Mouse (Mus musculus) c-Kit-positive CD71-negative TER-119-negative erythroid progenitor cells, embryonic 14.5 days (primary cell): ENCODE data around the gene Fam89b.
"Not testable (repeated sequence)": the region's sequence is repeated elsewhere in the genome, so short reads cannot be mapped to it uniquely, and the experiment has no call there.

Experiments
- DNase-seq: peaks from one replicate; pipeline ENCODE4 v3.0.0-alpha.2; 2013; ENCODE audit warnings: low read depth

The Fam89b gene

DNA sequence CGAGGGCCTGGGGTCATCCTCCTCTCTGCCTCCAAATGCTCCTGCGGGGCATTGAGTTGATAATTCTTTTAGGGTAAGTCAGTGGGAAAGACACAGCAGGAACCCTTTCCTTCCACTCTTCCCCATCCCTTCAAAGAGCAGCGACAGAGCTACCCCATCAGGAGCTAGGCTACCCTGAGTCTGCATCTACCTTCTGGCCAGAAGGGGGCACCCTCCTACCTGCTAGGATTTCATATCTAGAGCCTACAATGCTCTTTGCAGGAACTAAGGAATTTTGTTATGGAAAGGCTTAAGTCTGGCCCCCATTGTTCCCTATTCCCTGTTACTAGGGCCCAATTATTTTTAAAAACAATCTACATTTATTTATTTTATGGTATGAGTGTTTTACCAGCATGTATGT lies 18.2 kb downstream of the Fam89b start:
- DNase-seq: no peak

DNA sequence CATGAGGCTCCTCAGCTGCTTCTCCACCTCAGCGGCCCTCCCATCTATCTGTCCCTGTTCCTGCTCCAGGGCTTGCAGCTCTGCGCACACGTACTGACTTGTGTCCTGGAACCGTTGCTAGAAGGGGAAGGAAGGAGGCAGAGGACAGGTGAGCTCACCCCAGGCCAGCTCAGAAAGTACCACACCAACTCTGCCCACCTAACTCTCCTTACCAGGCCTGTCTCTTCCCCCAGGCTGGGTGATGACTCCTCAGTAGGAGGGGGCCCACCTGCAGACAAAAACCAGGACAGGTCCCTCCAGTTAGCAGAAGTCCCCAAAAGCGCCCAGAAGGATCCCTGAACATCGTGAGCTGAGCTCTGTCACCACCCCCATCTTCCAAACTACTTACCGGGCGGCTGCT lies 18.9 kb downstream of the Fam89b start:
- DNase-seq: no peak

DNA sequence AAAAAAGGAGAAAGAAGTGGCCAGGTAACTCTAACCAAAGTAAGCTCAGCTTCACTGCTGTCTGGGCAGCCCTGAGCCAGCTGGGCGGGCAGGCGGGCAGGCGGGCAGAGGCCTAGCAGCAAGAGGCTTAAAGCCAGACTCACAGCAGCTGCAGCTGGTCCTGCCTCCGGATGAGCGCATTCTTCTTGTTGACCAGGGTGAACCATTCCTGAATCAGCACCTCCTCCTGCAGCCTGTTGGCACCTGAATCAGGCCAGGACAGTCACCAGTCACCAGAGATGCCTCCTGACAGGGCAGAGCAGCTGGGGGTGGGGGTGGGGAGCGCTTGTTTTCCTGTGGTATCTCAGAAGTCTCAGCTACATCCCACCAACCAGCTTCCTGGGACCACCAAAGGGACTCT lies 19.4 kb downstream of the Fam89b start:
- no peak for DNase-seq

DNA sequence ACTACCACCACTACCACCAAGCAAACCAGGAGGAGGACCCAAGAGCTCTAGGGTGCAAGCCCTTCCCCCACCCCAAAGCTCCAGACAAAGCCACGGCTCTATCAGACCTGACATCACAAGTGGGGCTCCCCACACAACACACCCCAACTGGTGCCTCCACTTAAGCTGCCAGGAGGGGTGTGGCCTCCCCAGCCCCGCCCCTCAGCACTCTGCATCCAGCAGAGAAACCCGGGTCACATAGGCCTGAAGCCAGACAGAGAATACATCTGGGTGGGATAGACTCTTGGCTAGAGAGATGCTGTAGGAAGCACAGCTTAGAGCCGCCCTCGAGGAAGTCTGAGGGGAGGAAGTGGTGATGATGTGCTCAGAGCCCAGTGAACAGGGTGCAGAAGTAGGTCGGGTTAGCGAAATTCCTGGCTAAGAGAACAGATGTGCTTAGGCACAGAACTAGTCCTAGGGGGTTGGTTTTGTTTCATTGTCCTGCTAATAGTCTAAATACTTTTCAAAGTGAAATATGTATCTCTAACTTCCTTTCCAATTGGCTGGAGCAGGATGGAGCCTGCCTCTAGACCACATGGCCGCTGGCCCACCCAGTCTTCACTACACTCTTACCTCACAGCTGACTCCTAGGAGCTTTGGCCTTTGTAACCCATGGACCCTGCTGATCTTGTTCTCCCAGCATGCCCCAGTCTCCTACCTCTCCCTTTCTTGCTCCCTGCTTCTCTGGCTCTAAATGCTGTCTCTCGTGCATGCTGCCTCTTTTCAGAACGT lies 24.5 kb downstream of the Fam89b start:
- DNase-seq: no peak

DNA sequence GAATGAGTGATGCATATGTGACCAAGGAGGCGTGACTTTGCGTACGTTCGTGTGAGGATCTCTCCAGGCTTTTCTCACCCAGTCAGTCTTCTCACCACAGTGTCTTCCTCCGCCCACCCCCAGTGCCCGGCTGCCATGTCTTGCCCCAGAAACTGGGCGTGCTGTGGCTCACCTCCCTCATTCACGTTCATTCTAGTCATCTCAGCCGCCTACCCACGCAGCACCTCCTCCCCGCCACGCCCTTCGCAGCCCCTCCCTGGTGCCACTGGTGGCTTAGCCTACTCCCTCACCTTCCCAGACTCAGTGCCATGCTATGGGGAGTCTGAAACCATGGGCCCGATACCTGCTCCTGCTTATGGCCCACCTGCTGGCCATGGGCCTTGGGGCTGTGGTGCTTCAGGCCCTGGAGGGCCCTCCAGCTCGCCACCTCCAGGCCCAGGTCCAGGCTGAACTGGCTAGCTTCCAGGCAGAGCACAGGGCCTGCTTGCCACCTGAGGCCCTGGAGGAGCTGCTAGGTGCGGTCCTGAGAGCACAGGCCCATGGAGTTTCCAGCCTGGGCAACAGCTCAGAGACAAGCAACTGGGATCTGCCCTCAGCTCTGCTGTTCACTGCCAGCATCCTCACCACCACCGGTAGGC lies 25.2 kb downstream of the Fam89b start, which contains the start of gene Kcnk7:
TSS of gene Kcnk7 (plus strand) at position 205 of the 638 bp plus-strand sequence.
- no peak for DNase-seq

DNA sequence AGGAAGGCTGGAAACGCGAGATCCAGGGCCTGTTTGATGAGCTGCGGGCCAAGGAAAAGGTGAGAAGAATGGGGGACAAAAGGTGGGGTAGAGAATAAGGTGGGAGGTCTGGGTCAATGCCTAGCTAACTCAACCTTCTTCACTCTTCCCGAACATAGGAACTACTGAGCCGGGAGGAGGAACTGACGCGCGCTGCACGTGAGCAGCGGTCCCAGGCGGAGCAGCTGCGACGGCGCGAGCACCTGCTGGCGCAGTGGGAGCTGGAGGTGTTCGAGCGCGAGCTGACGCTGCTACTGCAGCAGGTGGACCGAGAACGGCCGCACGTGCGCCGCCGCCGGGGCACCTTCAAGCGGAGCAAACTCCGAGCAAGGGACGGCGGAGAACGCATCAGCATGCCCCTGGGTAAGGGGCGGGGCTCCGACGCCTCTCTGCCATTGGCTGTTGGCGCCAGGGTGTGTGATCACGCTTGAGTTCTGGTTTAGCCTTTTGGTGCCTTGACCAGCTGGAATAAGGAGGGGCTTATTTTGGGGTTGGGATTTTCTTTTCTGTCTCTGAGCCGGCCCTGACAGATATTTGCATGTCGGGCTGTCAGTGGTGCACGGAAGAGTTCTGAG lies 33.5 kb downstream of the Fam89b start:
- DNase-seq: no peak

DNA sequence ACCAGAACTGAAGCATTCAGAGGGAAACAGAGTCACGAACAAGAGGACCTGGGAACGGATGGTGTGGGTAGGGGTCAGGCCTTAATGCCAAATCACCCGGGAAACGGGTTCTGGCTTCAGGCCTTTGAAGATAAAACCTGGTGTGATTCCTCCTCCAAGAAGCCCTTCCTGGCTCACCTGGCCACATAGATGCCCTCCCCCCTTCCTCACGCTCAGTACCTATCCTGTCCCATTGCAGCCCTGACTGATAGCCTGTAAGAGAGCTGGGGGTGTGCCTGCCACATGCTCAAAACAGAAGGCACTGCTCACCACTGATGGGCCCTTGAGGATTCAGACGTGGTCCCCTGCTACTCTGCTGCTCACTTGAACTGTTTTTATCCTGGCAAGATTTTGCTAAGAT lies 35.7 kb downstream of the Fam89b start:
- no peak for DNase-seq

DNA sequence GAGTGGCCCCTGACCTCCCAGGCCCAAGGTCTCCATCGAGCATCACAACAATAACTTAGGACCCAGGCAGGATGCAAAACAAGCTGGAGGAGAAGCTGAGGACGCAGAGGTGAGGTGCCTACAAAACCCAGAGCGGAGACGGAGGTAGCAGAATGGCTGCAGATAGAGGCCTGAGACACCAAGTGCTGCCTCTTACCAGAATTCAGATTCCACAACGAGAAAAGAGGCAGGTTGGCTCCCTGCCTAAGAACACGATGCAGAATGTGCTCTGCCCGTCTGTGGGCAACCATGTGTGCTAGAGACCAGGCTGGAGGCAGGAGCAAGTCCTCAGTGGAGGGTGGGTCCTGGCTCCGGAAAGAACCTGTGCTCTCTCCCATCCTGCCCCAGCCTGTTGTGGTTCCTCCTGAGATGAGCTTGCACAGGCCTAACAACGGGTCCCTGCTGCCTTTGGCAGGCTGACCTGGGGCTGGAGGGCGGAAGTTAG lies 36.5 kb downstream of the Fam89b start:
- DNase-seq: no peak

DNA sequence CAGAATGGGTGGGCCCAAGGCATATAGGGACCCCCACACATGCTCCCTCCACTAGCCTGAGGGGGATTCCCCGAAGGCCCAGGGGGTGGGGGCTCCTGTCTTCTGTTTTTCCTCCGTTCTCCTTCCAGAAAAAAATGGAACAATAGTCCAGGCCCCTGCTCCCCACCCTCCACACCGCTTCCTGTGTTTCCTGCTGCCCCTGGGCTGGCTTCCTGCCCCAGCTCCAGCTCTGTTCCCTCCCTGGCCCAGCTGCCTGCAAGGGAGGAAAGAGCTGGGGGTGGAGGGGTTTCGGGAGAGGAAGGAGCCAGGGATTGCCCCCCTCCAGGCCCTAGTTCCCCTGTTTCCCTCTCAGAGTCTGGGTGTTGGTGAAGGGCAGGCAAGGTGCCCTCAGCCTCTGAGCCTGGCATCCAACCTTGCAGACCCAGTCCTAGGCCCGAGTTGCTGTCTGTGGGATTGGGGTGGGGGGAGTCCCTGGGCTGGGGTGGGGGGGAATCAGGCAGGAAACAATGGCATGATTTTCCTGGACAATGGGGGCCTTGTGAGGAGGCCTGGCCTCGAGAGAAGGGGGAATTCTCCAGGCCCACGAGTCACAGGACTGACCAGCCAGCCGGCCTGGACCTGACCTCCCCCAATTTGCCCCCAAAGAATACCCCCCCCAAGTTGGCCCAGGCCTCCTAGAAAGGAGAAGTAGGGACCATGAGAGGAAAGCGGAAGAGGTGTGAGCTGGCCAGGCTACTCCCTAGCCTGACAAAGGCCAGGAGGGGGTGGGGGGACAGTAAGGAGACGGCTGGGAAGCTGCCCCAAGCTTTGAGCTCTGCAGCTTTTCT lies 37.2 kb downstream of the Fam89b start:
- no peak for DNase-seq

DNA sequence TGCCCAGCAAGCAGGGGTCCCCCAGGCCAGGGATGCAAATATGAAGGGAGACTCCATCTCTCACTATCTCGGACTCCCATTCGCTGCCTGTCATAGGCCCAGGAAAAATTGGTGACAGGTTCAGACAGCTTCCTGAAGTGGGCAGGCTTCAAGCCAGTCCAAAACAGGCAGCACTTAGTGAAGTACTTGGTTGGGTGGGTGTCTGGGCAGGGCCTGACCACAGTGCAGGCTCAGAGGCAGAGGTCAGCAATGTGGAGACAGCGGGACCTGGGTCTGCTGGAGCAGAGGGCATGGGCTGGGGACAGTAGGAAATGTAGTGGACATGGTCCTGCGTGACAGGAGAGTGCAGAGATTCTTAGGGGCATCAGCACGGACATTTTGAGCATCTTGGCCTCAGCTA lies 37.9 kb downstream of the Fam89b start:
- no peak for DNase-seq

DNA sequence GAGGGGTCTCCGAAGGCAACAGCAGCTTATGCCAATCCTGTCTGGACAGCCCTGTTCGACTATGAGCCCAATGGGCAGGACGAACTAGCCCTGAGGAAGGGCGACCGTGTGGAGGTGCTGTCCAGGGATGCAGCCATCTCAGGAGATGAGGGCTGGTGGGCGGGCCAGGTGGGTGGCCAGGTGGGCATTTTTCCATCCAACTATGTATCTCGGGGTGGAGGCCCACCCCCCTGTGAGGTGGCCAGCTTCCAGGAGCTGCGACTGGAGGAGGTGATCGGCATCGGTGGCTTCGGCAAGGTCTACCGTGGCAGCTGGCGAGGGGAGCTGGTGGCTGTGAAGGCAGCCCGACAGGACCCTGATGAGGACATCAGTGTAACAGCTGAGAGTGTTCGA lies 39.1 kb downstream of the Fam89b start:
- DNase-seq: no peak

DNA sequence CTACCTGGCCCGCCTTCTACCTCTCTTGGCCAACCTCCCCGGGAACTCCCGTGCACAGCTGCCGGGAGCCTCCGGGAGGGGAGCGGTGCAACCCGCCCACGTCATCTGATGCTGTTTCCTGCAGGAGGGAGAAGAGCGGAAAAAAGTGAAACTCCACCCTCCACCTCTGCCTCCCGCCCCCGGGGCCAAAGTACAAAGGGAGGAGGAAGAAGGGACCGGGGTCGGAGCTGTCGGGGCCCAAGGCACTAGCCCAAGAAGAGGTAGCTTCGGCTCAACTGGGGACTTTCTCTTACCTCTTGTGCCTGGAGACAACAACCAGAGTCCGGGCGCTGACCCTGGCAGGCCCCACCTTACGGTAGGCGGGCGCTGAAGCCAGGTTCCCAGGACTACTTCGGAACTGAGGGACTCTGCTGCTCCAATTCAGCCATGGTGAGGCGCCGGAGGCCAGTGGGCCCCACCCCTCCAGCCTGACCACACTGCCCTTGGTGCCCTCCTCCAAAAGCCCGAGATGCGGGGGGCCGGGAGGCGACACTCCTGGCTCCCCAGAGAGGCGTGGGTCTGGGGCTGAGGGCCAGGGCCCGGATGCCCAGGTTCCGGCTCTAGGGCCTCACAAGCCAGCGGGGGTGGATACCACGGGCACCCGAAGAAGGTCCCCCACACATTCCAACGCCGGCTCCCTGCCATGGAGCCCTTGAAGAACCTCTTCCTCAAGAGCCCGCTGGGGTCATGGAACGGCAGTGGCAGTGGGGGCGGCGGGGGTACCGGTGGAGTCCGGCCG lies 39.7 kb downstream of the Fam89b start:
- DNase-seq: peak; percentile 83

DNA sequence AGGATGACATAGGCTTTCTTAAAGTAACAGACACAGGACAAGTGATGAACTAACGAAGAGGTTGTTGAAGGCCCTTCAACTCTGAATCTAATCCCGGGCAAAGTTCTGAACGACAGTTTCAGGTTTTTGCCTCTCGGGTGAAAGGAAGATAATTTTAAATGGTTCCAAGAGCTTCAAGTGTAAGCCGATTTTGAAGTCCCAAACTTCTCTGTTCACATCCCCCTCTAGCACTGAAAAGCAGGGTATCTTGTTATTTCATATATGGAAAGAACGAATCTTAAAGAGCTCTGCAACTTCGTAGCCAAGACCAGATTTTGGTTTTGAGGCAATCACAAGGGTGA lies 40.4 kb downstream of the Fam89b start:
- DNase-seq: no peak

DNA sequence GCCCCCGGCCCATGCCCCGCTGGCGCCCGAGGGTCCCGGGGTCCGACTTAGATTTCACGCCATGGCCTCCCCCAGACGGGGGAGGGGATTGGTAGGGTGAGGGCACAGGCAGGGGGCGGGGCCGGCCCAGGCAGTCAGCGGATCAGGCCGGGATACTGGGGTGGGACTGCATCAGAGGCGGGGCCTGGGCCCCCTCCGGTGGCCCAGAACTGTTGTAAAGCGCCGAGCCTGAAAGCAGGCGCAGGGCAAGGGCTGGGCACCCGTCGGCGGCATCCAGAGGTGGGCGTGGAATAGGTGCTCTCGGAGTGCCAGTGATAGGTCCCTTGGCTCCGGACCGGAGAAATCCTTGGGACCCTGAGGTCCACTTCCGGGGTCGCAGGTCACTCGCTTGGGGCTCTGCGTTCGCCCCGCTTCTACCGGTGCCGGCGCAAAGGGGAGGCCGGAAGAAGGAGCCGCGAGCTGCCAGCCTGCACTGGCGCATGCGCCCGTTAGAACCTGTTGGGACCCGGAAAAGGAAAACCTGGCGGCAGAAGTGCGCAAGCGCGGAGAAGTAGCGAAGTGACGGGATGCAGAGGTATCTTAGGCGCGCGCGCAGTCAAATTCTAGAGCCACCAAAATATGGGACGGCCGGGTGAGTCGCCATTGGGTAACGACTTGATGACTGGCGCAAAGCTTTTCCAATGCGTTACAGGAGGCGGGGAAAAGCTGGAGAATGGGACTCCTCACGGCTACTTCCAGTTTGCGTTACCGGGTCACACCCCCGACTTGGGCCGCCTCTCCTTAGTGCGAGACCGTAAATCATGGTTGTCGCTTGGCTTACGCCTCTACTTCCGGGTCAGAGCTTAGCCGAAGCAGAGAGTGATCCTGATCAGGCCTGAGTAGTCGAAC lies 41.0 kb downstream of the Fam89b start, which contains the start of the genes Map3k11 and Pcnx3:
TSS of gene Map3k11 (plus strand) at position 543 of the 888 bp plus-strand sequence.
TSS of gene Pcnx3 (minus strand) at position 709 of the 888 bp plus-strand sequence.
- peak; percentile 97 for DNase-seq

DNA sequence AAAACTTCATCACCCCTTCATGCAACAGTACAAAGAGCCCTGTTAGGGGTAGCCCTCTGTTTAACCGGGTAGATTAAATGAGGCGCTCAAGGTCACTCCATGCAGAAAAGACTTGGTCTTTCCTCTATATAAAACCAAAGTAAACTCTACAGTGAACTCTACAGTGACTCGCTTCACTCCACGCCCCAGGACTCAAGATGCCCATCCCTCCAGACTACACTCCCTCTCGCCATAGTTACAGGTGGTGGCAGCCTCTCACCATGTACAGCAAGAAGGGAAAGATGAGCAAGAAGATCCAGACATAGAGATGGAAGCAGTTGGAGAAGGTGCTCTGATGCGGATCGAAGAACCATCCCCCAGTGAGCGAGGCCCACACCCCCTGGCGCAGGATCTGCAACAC lies 41.7 kb downstream of the Fam89b start:
- DNase-seq: no peak

DNA sequence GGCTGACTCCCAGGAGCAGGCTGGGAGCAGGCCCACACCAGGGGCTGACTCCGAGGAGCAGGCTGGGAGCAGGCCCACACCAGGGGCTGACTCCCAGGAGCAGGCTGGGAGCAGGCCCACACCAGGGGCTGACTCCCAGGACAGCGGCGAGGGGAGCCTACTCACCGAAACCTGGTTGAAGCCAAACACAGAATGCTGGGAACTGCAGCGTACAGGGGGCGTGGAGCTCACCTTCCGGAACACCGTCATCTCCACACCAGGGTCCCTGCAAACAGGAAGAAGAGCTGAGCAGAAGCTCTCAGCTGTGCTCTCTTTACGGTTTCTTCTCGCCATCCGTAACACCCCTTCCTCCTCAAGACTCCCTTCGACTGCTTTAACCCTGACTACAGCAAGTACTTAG lies 42.5 kb downstream of the Fam89b start:
- not testable (repeated sequence) for DNase-seq

DNA sequence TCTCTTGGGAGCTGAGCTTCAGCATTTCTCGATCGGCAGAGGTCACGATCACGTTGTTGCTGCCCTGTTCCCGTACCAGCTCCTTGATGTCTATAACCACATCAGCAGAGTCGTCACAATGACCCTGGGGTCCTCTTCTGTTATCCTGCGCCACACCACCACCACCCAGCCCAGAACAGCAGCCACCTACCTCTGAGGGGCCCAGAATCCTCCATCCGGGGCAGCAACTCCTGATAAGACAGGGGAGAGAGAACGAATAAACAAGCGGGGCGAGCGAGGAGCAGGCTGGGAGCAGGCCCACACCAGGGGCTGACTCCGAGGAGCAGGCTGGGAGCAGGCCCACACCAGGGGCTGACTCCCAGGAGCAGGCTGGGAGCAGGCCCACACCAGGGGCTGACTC lies 43.0 kb downstream of the Fam89b start:
- DNase-seq: no peak

DNA sequence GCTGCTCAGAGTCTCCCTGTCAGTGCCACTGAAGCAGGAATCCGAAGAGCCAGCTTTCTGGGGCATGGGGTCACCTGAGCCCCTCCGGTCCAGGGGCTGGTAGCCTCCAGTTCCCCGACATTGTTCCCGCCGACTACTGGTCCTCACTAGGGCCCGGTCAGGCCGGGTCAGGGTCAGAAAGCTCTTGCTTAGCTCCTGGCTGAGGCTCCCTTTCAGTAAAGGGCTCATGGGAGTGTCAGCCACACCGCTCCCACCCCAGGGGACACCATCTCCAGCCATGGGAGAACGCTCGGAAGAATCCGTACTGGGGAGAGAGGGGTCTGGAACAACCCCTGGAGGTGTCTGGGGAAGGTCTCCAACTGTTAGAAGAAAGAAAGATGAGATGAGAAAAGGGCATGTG lies 43.6 kb downstream of the Fam89b start:
- no peak for DNase-seq

DNA sequence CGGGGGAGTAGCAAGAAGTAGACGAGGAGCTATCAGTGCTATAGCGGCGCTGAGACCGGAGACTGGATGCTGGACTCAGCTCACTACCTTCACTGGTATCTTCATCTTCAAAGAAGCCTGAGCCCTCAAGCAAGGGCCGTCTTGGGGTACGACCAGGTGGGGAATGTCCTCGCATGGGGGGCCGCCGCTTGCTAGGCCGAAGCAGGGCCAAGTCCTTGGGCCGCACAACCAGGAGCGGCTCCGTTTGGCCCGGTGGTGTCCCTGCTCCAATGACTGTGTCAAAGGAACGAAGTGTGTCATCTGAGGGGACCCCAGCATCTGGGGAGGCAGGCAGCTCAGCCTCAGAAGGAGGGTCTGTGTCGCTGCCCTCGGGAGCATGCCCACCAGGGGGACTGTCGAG lies 44.0 kb downstream of the Fam89b start:
- DNase-seq: no peak

DNA sequence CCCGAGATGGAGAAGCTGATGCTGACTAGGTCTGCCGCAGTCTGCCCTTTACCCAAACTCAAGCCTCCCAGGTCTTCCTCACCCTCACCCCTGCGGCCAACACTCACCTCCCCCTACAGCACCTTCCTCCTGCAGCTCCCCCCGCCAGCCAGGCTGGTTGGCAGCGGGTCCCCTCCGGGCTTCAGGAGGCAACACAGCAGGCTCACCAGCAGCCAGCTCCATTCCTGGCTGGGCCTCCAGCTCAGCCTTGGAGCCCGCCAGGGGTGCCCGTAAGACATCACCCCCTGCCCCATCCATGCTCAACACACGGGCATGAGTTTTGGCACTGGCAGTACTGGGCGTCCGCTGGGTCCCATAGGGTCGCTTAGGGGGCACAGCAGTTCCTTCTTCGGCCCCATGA lies 44.5 kb downstream of the Fam89b start:
- DNase-seq: no peak
